Mouse (Mus musculus) E14TG2a.4 (cell line): ENCODE measurements around the gene Ghr.

ENCODE experiments used
- H3K27me3 ChIP-seq: 2 replicates; pipeline ENCODE4 v1.6.1; 2014; ENCODE audit warnings: low read length, control low read depth; ENCODE audit not compliant: insufficient read depth
- H3K36me3 ChIP-seq: 2 replicates; pipeline ENCODE4 v1.6.1; 2014; ENCODE audit warnings: low read length, control low read depth; ENCODE audit not compliant: insufficient read depth
- H3K4me1 ChIP-seq: replicated peaks from 2 replicates; pipeline ENCODE4 v1.6.1; 2014; ENCODE audit warnings: low read depth, low read length, control low read depth
- H3K4me3 ChIP-seq: replicated peaks from 2 replicates; pipeline ENCODE4 v1.5.1; 2014; ENCODE audit warnings: mild to moderate bottlenecking, low read length
- H3K9me3 ChIP-seq: 2 replicates; pipeline ENCODE4 v1.6.1; 2014; ENCODE audit warnings: low read length, control low read depth
- CTCF ChIP-seq: conservative IDR thresholded peaks from 2 replicates; pipeline ENCODE4 v1.5.1; 2014; ENCODE audit warnings: low read length
- NANOG ChIP-seq: IDR thresholded peaks from 2 replicates; pipeline ENCODE4 v1.6.1; 2014; ENCODE audit warnings: borderline replicate concordance, low read length, mixed read lengths
- POU5F1 ChIP-seq: IDR thresholded peaks from 2 replicates; pipeline ENCODE4 v1.6.1; 2014; ENCODE audit warnings: low read length, borderline replicate concordance

Ghr gene

GRCm38 (mm10) chr15:3395700-3396099 is 187.6 kb downstream of the Ghr start:
- no peak overlapping the region for H3K4me3 ChIP-seq
- TF ChIP-seq NANOG, result no peak
- TF ChIP-seq CTCF, result no peak
- TF ChIP-seq POU5F1, result no peak
- no peaks in the 10 kb centered on the region for H3K9me3 ChIP-seq
- no peaks in the 10 kb centered on the region for H3K4me1 ChIP-seq
- no peaks in the 10 kb centered on the region for H3K27me3 ChIP-seq
- no peaks in the 10 kb centered on the region for H3K36me3 ChIP-seq

- Histone ChIP-seq H3K4me3 (no peak overlapping the region), H3K4me1 (no peaks in the 10 kb centered on the region)
- no peak for TF ChIP-seq CTCF
- TF ChIP-seq NANOG, result no peak
- TF ChIP-seq POU5F1, result no peak
Measured at GRCm38 (mm10) chr15:3390722-3391121, 192.6 kb downstream of the Ghr start.

GRCm38 (mm10) chr15:3389011-3389410 is 194.3 kb downstream of the Ghr start:
- no peaks in the 10 kb centered on the region for H3K27me3 ChIP-seq
- no peaks in the 10 kb centered on the region for H3K36me3 ChIP-seq
- no peak overlapping the region for H3K4me3 ChIP-seq
- no peaks in the 10 kb centered on the region for H3K9me3 ChIP-seq
- TF ChIP-seq POU5F1 (no peak), CTCF (no peak), NANOG (no peak)
- no peaks in the 10 kb centered on the region for H3K4me1 ChIP-seq

More at GRCm38 (mm10) chr15:3390722-3391121, 192.6 kb downstream of the Ghr start:
- H3K9me3 ChIP-seq, result no peaks in the 10 kb centered on the region
- H3K27me3 ChIP-seq, result no peaks in the 10 kb centered on the region
- H3K36me3 ChIP-seq, result no peaks in the 10 kb centered on the region

DNA sequence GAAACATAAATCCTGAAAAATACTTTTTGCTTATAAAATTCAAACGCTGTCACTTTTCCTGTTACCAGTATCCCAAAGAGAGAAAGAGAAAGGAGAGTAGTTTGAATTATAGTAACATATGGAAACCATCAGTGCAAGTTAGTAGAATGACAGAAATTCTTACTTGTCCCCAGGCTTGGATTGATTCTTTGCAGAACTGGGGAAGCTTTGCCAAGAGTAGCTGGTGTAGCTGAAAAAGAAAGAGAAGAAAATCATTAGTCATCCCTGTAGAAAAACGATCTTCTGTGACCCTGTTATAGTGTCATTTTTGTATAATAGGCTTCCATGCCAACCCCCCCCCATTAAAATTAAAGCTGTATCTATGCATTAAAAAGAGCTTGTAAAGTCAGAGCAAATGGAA is 194.8 kb downstream of the Ghr start:
- Histone ChIP-seq H3K36me3 (no peaks in the 10 kb centered on the region), H3K4me3 (no peak overlapping the region), H3K27me3 (no peaks in the 10 kb centered on the region), H3K9me3 (no peaks in the 10 kb centered on the region), H3K4me1 (no peaks in the 10 kb centered on the region)
- TF ChIP-seq NANOG (no peak), CTCF (no peak), POU5F1 (no peak)

GRCm38 (mm10) chr15:3383788-3384187 is 199.5 kb downstream of the Ghr start:
- peaks cover 6% of the 10 kb centered on the region; the same call in 1 of the 2 replicates for H3K4me1 ChIP-seq
- no peak overlapping the region for H3K4me3 ChIP-seq
- no peaks in the 10 kb centered on the region for H3K36me3 ChIP-seq
- H3K27me3 ChIP-seq, result no peaks in the 10 kb centered on the region
- H3K9me3 ChIP-seq, result no peaks in the 10 kb centered on the region
- TF ChIP-seq NANOG (no peak), POU5F1 (no peak), CTCF (no peak)

- TF ChIP-seq POU5F1 (no peak), CTCF (no peak), NANOG (no peak)
- peaks cover 6% of the 10 kb centered on the region; the same call in 1 of the 2 replicates for H3K4me1 ChIP-seq
- no peaks in the 10 kb centered on the region for H3K9me3 ChIP-seq
- H3K27me3 ChIP-seq, result no peaks in the 10 kb centered on the region
- H3K36me3 ChIP-seq, result no peaks in the 10 kb centered on the region
- H3K4me3 ChIP-seq, result no peak overlapping the region
Measured at GRCm38 (mm10) chr15:3381413-3381812, 201.9 kb downstream of the Ghr start.

DNA sequence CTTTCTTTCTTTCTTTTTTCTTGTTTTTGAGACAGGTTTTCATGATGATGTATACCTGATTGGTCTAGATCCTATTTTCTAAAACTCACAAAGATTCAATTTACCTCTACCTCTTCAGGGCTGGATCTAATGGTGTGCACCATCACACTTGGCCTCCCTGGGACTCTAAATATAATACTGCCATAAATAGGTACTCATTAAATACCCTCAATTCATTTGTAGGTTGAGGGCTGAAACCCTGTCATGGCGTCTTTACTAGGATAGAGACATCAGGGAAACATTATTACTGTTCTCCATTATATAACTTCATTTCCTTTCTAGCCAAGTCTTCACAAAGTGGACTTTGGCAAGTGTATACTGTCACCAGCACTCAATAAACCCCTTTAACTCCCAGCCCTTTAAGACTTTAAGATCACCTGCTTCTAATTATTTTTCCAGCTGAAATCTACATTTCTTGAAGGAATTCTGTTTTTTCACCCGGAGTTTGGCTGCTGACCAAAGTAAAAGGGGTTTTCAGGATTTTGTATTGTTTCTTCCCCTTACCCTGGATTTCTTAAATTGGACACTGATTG is 214.9 kb downstream of the Ghr start:
- H3K4me1 ChIP-seq, result no peaks in the 10 kb centered on the region
- TF ChIP-seq CTCF, result no peak
- no peak for TF ChIP-seq POU5F1
- no peak for TF ChIP-seq NANOG
- no peak overlapping the region for H3K4me3 ChIP-seq
- peaks cover 46% of the 10 kb centered on the region for H3K9me3 ChIP-seq
- H3K36me3 ChIP-seq, result no peaks in the 10 kb centered on the region
- no peaks in the 10 kb centered on the region for H3K27me3 ChIP-seq

DNA sequence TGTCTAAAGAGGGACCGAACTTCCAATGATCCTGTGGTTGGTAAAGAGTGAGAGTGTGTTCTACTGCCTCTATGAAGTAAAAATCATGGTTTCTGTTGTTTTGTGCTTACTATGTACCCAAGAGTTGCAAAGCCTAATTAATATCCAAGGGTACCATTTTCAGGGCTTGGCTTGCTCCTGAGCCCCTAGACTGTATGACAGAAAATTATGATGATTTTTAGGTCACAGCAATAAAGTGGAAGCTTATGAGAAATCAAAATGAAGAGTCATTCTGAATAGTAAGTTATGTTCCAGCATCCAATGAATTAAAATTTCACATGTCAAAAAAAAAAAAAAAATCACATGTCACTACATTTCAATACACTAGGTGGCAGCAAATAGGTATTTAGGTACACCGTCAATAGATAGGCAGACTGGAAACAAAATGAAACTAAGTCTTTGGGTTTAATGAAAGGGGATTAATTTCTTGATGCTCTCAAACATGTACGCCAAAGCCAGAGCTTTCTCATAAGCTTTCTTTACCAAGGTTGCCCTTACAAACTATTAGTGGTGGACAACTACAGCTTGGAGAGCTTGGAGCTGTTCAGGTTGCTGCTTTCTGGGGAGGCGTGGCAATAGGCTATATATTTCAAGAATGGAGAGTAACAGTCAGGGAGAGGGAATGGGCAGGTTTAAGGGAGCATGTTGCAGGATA is 227.1 kb downstream of the Ghr start:
- H3K4me3 ChIP-seq, result no peak overlapping the region
- H3K9me3 ChIP-seq, result peaks cover 18% of the 10 kb centered on the region
- TF ChIP-seq NANOG (no peak), POU5F1 (no peak), CTCF (peak; percentile 45)
- H3K27me3 ChIP-seq, result no peaks in the 10 kb centered on the region
- no peaks in the 10 kb centered on the region for H3K4me1 ChIP-seq
- H3K36me3 ChIP-seq, result no peaks in the 10 kb centered on the region

GRCm38 (mm10) chr15:3353696-3354095 is 229.6 kb downstream of the Ghr start:
- H3K36me3 ChIP-seq, result no peaks in the 10 kb centered on the region
- no peak overlapping the region for H3K4me3 ChIP-seq
- no peak for TF ChIP-seq CTCF
- no peak for TF ChIP-seq POU5F1
- TF ChIP-seq NANOG, result no peak

More at GRCm38 (mm10) chr15:3353696-3354095, 229.6 kb downstream of the Ghr start:
- H3K4me1 ChIP-seq, result no peaks in the 10 kb centered on the region
- H3K27me3 ChIP-seq, result no peaks in the 10 kb centered on the region
- no peaks in the 10 kb centered on the region for H3K9me3 ChIP-seq
